Mouse (Mus musculus) brain, embryonic 14.5 days (tissue): ENCODE data around the gene Fbxl14.

Experiments
- CTCF ChIP-seq: fragments of 200-500 bp; IDR thresholded peaks from 2 replicates; pipeline ENCODE4 v1.5.1; 2012; ENCODE audit warnings: inconsistent platforms, mild to moderate bottlenecking, moderate library complexity, borderline replicate concordance; ENCODE audit not compliant: insufficient read depth, insufficient read length; ENCODE audit errors: extremely low read depth
- POLR2A ChIP-seq: fragments of 200-500 bp; IDR thresholded peaks from 2 replicates; pipeline ENCODE4 v1.6.1; 2012; ENCODE audit warnings: mild to moderate bottlenecking, inconsistent platforms, borderline replicate concordance; ENCODE audit not compliant: poor library complexity, insufficient read depth, insufficient read length, severe bottlenecking; ENCODE audit errors: extremely low read depth

DNA sequence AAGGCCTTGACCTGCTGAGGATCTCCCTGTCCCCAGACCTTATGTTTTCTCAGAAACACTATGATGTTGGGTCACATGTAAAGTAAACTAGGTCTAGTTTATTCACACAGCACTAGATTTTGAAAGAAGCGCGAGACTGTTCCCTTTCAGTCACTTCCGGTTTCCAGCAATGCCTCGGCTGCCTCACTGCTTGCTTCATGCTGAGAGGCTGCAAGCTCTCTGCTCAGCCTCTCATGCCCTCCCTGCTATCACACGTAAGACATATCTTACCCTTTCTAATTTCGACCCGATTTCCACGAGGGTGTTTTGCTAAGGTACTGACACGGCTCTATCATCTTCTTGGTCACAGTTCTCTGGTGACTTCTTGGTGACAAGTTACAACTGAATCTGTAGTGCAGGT is 22.6 kb downstream of the Fbxl14 start:
- TF ChIP-seq CTCF (no peak), POLR2A (no peak)
